Mouse (Mus musculus) MEL (cell line): ENCODE measurements around the gene Psg27. TPM values are rescaled to one million over a fixed set of nuclear protein-coding genes. Genes with fewer than 3 reads are reported as not detected.
"Not testable (repeated sequence)": the region's sequence is repeated elsewhere in the genome, so short reads cannot be mapped to it uniquely, and the experiment has no call there.

Experiments used
- DNase-seq: peaks from one replicate; pipeline ENCODE4 v3.0.0; 2011; ENCODE audit warnings: low read depth, low spot score
- H3K27ac ChIP-seq: 2 replicates; pipeline ENCODE4 v1.5.1; 2012; ENCODE audit warnings: low read depth, mild to moderate bottlenecking, control low read depth, low read length, moderate library complexity; ENCODE audit not compliant: control insufficient read depth
- H3K27me3 ChIP-seq, 2 experiments: fragments of 150-350 bp in 1 of 2; sonication (generic) in 1 of 2; 2 replicates each; pipeline ENCODE4 v1.6.1; 2012; ENCODE audit warnings: low read length in 2 of 2, mild to moderate bottlenecking in 2 of 2, improper control_type of control experiment in 1 of 2, moderate library complexity in 1 of 2; ENCODE audit not compliant: insufficient read depth in 2 of 2, control insufficient read depth in 1 of 2
- H3K36me3 ChIP-seq, 2 experiments: 2 replicates each; pipeline ENCODE4 v1.6.1; 2012 to 2014; ENCODE audit warnings: low read length in 2 of 2, improper control_type of control experiment in 1 of 2, inconsistent platforms in 1 of 2, mild to moderate bottlenecking in 1 of 2; ENCODE audit not compliant: insufficient read depth in 2 of 2, control insufficient read depth in 1 of 2
- H3K4me1 ChIP-seq, 2 experiments: fragments of 150-350 bp in 1 of 2; sonication (generic) in 1 of 2; 2 replicates each; pipeline ENCODE4 v1.6.1; 2012; ENCODE audit warnings: low read length in 2 of 2, improper control_type of control experiment in 1 of 2, mild to moderate bottlenecking in 1 of 2; ENCODE audit not compliant: insufficient read depth in 2 of 2, control insufficient read depth in 1 of 2
- H3K4me3 ChIP-seq, 2 experiments: fragments of 150-350 bp in 1 of 2; sonication (generic) in 1 of 2; 2 replicates each; pipeline ENCODE4 v1.5.1; 2012; ENCODE audit warnings: low read depth in 2 of 2, low read length in 2 of 2, mild to moderate bottlenecking in 2 of 2, moderate library complexity in 2 of 2, control low read depth in 1 of 2, improper control_type of control experiment in 1 of 2; ENCODE audit not compliant: control insufficient read depth in 1 of 2, insufficient read depth in 1 of 2
- H3K79me2 ChIP-seq: 2 replicates; pipeline ENCODE4 v1.6.1; 2012; ENCODE audit warnings: mild to moderate bottlenecking, low read length, moderate library complexity; ENCODE audit not compliant: control insufficient read depth, poor library complexity, insufficient read depth
- H3K9ac ChIP-seq: 2 replicates; pipeline ENCODE4 v1.6.1; 2012; ENCODE audit warnings: low read depth, mild to moderate bottlenecking, control low read depth, low read length, moderate library complexity; ENCODE audit not compliant: control insufficient read depth, poor library complexity, severe bottlenecking
- H3K9me3 ChIP-seq: fragments of 150-350 bp; sonication (generic); replicated peaks from 2 replicates; pipeline ENCODE4 v1.6.1; 2012; ENCODE audit warnings: mild to moderate bottlenecking, low read length, improper control_type of control experiment, moderate library complexity; ENCODE audit not compliant: insufficient read depth
- BHLHE40 ChIP-seq: IDR thresholded peaks from 2 replicates; pipeline ENCODE4 v1.6.1; 2012; ENCODE audit warnings: low read depth, mild to moderate bottlenecking, inconsistent platforms, low read length, improper control_type of control experiment, borderline replicate concordance
- CHD1 ChIP-seq: IDR thresholded peaks from 2 replicates; pipeline ENCODE4 v1.6.1; 2012; ENCODE audit warnings: low read depth, mild to moderate bottlenecking, inconsistent platforms, low read length, improper control_type of control experiment
- CHD2 ChIP-seq: IDR thresholded peaks from 2 replicates; pipeline ENCODE4 v1.6.1; 2011; ENCODE audit warnings: low read length, improper control_type of control experiment
- E2F4 ChIP-seq: IDR thresholded peaks from 2 replicates; pipeline ENCODE4 v1.6.1; 2011; ENCODE audit warnings: low read depth, low read length, improper control_type of control experiment, borderline replicate concordance
- ELF1 ChIP-seq: IDR thresholded peaks from 2 replicates; pipeline ENCODE4 v1.6.1; 2014; ENCODE audit warnings: low read depth, mild to moderate bottlenecking, inconsistent platforms, low read length, improper control_type of control experiment, moderate library complexity
- EP300 ChIP-seq, 2 experiments: IDR thresholded peaks; 2 replicates each; pipeline ENCODE4 v1.6.1; 2011; ENCODE audit warnings: improper control_type of control experiment in 2 of 2, low read length in 2 of 2, low read depth in 1 of 2, mild to moderate bottlenecking in 1 of 2
- ETS1 ChIP-seq: IDR thresholded peaks from 2 replicates; pipeline ENCODE4 v1.6.1; 2012; ENCODE audit warnings: low read depth, mild to moderate bottlenecking, inconsistent platforms, low read length, improper control_type of control experiment, moderate library complexity
- HCFC1 ChIP-seq: IDR thresholded peaks from 2 replicates; pipeline ENCODE4 v1.6.1; 2012; ENCODE audit warnings: low read depth, mild to moderate bottlenecking, inconsistent platforms, low read length, improper control_type of control experiment, moderate library complexity
- MAFK ChIP-seq: IDR thresholded peaks from 2 replicates; pipeline ENCODE4 v1.6.1; 2011; ENCODE audit warnings: low read depth, mild to moderate bottlenecking, low read length, improper control_type of control experiment, borderline replicate concordance
- MAZ ChIP-seq: IDR thresholded peaks from 2 replicates; pipeline ENCODE4 v1.6.1; 2012; ENCODE audit warnings: low read depth, mild to moderate bottlenecking, inconsistent platforms, low read length, improper control_type of control experiment
- MYC ChIP-seq: IDR thresholded peaks from 2 replicates; pipeline ENCODE4 v1.6.1; 2011; ENCODE audit warnings: low read depth, mild to moderate bottlenecking, low read length, improper control_type of control experiment, moderate library complexity
- NELFE ChIP-seq: IDR thresholded peaks from 2 replicates; pipeline ENCODE4 v1.6.1; 2011; ENCODE audit warnings: low read depth, low read length, improper control_type of control experiment
- POLR2A ChIP-seq, 2 experiments: IDR thresholded peaks; 2 replicates each; pipeline ENCODE4 v1.6.1; 2011 to 2012; ENCODE audit warnings: low read length in 2 of 2, mild to moderate bottlenecking in 2 of 2, control low read depth in 1 of 2, improper control_type of control experiment in 1 of 2, low read depth in 1 of 2, moderate library complexity in 1 of 2; ENCODE audit not compliant: control insufficient read depth in 1 of 2, insufficient read depth in 1 of 2, poor library complexity in 1 of 2
- SMC3 ChIP-seq: IDR thresholded peaks from 2 replicates; pipeline ENCODE4 v1.6.1; 2011; ENCODE audit warnings: low read depth, low read length, improper control_type of control experiment
- TAL1 ChIP-seq: IDR thresholded peaks from 2 replicates; pipeline ENCODE4 v1.6.1; 2012; ENCODE audit warnings: mild to moderate bottlenecking, inconsistent platforms, low read length, moderate library complexity, mixed read lengths
- TCF12 ChIP-seq: IDR thresholded peaks from 2 replicates; pipeline ENCODE4 v1.6.1; 2014; ENCODE audit warnings: low read depth, mild to moderate bottlenecking, inconsistent platforms, low read length, improper control_type of control experiment, moderate library complexity
- UBTF ChIP-seq: IDR thresholded peaks from 2 replicates; pipeline ENCODE4 v1.6.1; 2012; ENCODE audit warnings: low read depth, mild to moderate bottlenecking, inconsistent platforms, low read length, improper control_type of control experiment, moderate library complexity, borderline replicate concordance; ENCODE audit not compliant: insufficient read depth
- ZKSCAN1 ChIP-seq: IDR thresholded peaks from 2 replicates; pipeline ENCODE4 v1.6.1; 2012; ENCODE audit warnings: low read depth, mild to moderate bottlenecking, inconsistent platforms, low read length, improper control_type of control experiment, moderate library complexity
- ZNF384 ChIP-seq: IDR thresholded peaks from 2 replicates; pipeline ENCODE4 v1.6.1; 2012; ENCODE audit warnings: low read depth, mild to moderate bottlenecking, inconsistent platforms, low read length, improper control_type of control experiment
- polyA plus RNA-seq, 2 experiments: library from polyadenylated mRNA; stranded (reverse) in 1 of 2; unstranded in 1 of 2; fragments of >175 nt in 1 of 2; fragments of >200 nt in 1 of 2; gene quantifications; 2 replicates each; pipeline versions ENCODE4 v1.2.1 to v1.2.4; 2012; ENCODE audit warnings: low replicate concordance in 2 of 2, low read depth in 1 of 2; ENCODE audit not compliant: insufficient read length in 2 of 2, insufficient read depth in 1 of 2, missing spikeins in 1 of 2
- total RNA-seq: library from RNA; depleted of rRNA; stranded (reverse); fragments of 300-350 nt; gene quantifications from 2 replicates; pipeline ENCODE4 v1.2.3, GENCODE M21; 2012

Psg27 gene
- total and polyA plus RNA-seq, 3 experiments = not detected

- H3K4me3 ChIP-seq = no peak overlapping the region
- no peaks in the 10 kb centered on the region for H3K36me3 ChIP-seq
- no peaks in the 10 kb centered on the region; a peak in 1 of 4 replicates for H3K27me3 ChIP-seq
- H3K79me2 ChIP-seq = no peaks in the 10 kb centered on the region
- TF ChIP-seq MAZ (no peak), ELF1 (no peak), HCFC1 (no peak), POLR2A (IDR thresholded peaks at IDR 0.05; ENCODE audit: control insufficient read depth in 1 of 2, insufficient read depth in 1 of 2, low read depth in 1 of 2, low read length in 2 of 2, poor library complexity in 1 of 2) (no peak), CHD1 (no peak), TCF12 (no peak), ZNF384 (no peak), NELFE (no peak), ZKSCAN1 (no peak), EP300 (IDR thresholded peaks at IDR 0.05; ENCODE audit: low read depth in 1 of 2, low read length in 2 of 2) (no peak), CHD2 (no peak), MAFK (no peak), UBTF (no peak), MYC (no peak), SMC3 (no peak), TAL1 (no peak), BHLHE40 (no peak), ETS1 (no peak), E2F4 (no peak)
- no peaks in the 10 kb centered on the region for H3K4me1 ChIP-seq
- no peaks in the 10 kb centered on the region for H3K9me3 ChIP-seq
- no peak overlapping the region for H3K27ac ChIP-seq
- no peak for DNase-seq
- no peak overlapping the region for H3K9ac ChIP-seq
Observed at GRCm38 (mm10) chr7:18524668-18525067, 42.4 kb downstream of the Psg27 start.

GRCm38 (mm10) chr7:18512848-18513247, 54.3 kb downstream of the Psg27 start:
- not testable (repeated sequence) for H3K4me1 ChIP-seq, H3K27me3 ChIP-seq, H3K9ac ChIP-seq, H3K9me3 ChIP-seq, H3K27ac ChIP-seq, H3K4me3 ChIP-seq, H3K36me3 ChIP-seq, DNase-seq, H3K79me2 ChIP-seq

- H3K79me2 ChIP-seq, H3K27me3 ChIP-seq, H3K9me3 ChIP-seq, H3K9ac ChIP-seq, H3K27ac ChIP-seq, DNase-seq, H3K36me3 ChIP-seq, H3K4me1 ChIP-seq, H3K4me3 ChIP-seq: not testable (repeated sequence)
Observed at GRCm38 (mm10) chr7:18512417-18512816, 54.7 kb downstream of the Psg27 start.
